Mouse (Mus musculus): Measurements from ENCODE around the gene Rpl36-ps4. TPM values are rescaled to one million over a fixed set of nuclear protein-coding genes. Genes with fewer than 3 reads are reported as not detected.
A peak's percentile ranks its signal among the peaks of the same experiment; 100 is the strongest.

Rpl36-ps4 gene
- not detected in 2 replicates for polyA plus RNA-seq (2016; fragmentation: Nextera tagmentation; extraction: Ambion mirVana)

GRCm38 (mm10) chr17:87920677-87921076 is at the start of gene Rpl36-ps4:
TSS of gene Rpl36-ps4 (plus strand) at chr17:87920977.
- ATAC-seq (ENCODE audit: low FRiP score, low read depth): no peak
- WGBS: 86% methylated on average over 5 of the region's 5 CpGs
- Histone ChIP-seq H3K36me3 (no peaks in the 10 kb centered on the region), H3K27me3 (replicated peaks) (no peaks in the 10 kb centered on the region), H3K9me3 (no peaks in the 10 kb centered on the region), H3K27ac (no peak within 1 kb of the TSS), H3K4me2 (replicated peaks) (no peak within 1 kb of the TSS), H3K9ac (no peak within 1 kb of the TSS), H3K4me3 (no peak within 1 kb of the TSS), H3K4me1 (no peaks in the 10 kb centered on the region)

GRCm38 (mm10) chr17:87871461-87872126 is 49.2 kb upstream of the Rpl36-ps4 start:
- WGBS: 87% methylated on average over 13 of the region's 13 CpGs

GRCm38 (mm10) chr17:87872286-87872685 is 48.5 kb upstream of the Rpl36-ps4 start:
- H3K4me2 ChIP-seq (replicated peaks): no peak overlapping the region
- no peak overlapping the region for H3K4me3 ChIP-seq
- no peak overlapping the region for H3K9ac ChIP-seq
- H3K27me3 ChIP-seq (replicated peaks): no peaks in the 10 kb centered on the region
- 0 out of 2 replicates have a peak, but pooled peaks have one; percentile 33 for ATAC-seq (ENCODE audit: low FRiP score, low read depth)
- H3K9me3 ChIP-seq: no peaks in the 10 kb centered on the region
- peaks cover 4% of the 10 kb centered on the region for H3K4me1 ChIP-seq
- H3K36me3 ChIP-seq: no peaks in the 10 kb centered on the region
- H3K27ac ChIP-seq: no peak overlapping the region
- whole genome bisulfite sequencing: 23% methylated on average over 4 of the region's 4 CpGs

More at GRCm38 (mm10) chr17:87871461-87872126, 49.2 kb upstream of the Rpl36-ps4 start:
- H3K9ac ChIP-seq: no peak overlapping the region
- no peak overlapping the region for H3K27ac ChIP-seq
- H3K4me3 ChIP-seq: no peak overlapping the region
- H3K9me3 ChIP-seq: no peaks in the 10 kb centered on the region
- no peaks in the 10 kb centered on the region for H3K27me3 ChIP-seq (replicated peaks)
- H3K4me2 ChIP-seq (replicated peaks): no peak overlapping the region
- H3K4me1 ChIP-seq: no peaks in the 10 kb centered on the region
- no peak for ATAC-seq (ENCODE audit: low FRiP score, low read depth)
- H3K36me3 ChIP-seq: no peaks in the 10 kb centered on the region

GRCm38 (mm10) chr17:87873456-87873855 is 47.3 kb upstream of the Rpl36-ps4 start:
- Histone ChIP-seq H3K4me3 (no peak overlapping the region), H3K9me3 (no peaks in the 10 kb centered on the region), H3K36me3 (no peaks in the 10 kb centered on the region), H3K27me3 (replicated peaks) (no peaks in the 10 kb centered on the region), H3K4me2 (replicated peaks) (no peak overlapping the region), H3K27ac (no peak overlapping the region), H3K4me1 (peaks cover 16% of the 10 kb centered on the region), H3K9ac (no peak overlapping the region)
- ATAC-seq (ENCODE audit: low FRiP score, low read depth): no peak
- WGBS: 78% methylated on average over 7 of the region's 7 CpGs

GRCm38 (mm10) chr17:87873943-87874342 is 46.8 kb upstream of the Rpl36-ps4 start:
- H3K4me1 ChIP-seq: peaks cover 20% of the 10 kb centered on the region
- no peak overlapping the region for H3K9ac ChIP-seq
- no peak overlapping the region for H3K4me3 ChIP-seq
- H3K36me3 ChIP-seq: no peaks in the 10 kb centered on the region
- no peaks in the 10 kb centered on the region for H3K9me3 ChIP-seq
- 89% methylated on average over 4 of the region's 4 CpGs for WGBS
- no peaks in the 10 kb centered on the region for H3K27me3 ChIP-seq (replicated peaks)
- no peak overlapping the region for H3K4me2 ChIP-seq (replicated peaks)
- H3K27ac ChIP-seq: no peak overlapping the region
- ATAC-seq (ENCODE audit: low FRiP score, low read depth): no peak

GRCm38 (mm10) chr17:87875346-87875920 is 45.3 kb upstream of the Rpl36-ps4 start:
- H3K4me1 ChIP-seq: peaks cover 28% of the 10 kb centered on the region
- no peak overlapping the region for H3K9ac ChIP-seq
- ATAC-seq (ENCODE audit: low FRiP score, low read depth): no peak
- 89% methylated on average over 8 of the region's 8 CpGs for WGBS
- H3K36me3 ChIP-seq: no peaks in the 10 kb centered on the region
- H3K27ac ChIP-seq: no peak overlapping the region
- H3K9me3 ChIP-seq: no peaks in the 10 kb centered on the region
- H3K27me3 ChIP-seq (replicated peaks): no peaks in the 10 kb centered on the region
- H3K4me2 ChIP-seq (replicated peaks): no peak overlapping the region
- H3K4me3 ChIP-seq: no peak overlapping the region

- peak; percentile 22; the same call in 1 of the 2 replicates for ATAC-seq (ENCODE audit: low FRiP score, low read depth)
Observed at GRCm38 (mm10) chr17:87876295-87877000, 44.3 kb upstream of the Rpl36-ps4 start.

GRCm38 (mm10) chr17:87877207-87878073 is 43.3 kb upstream of the Rpl36-ps4 start:
- H3K36me3 ChIP-seq: no peaks in the 10 kb centered on the region
- no peak overlapping the region for H3K4me3 ChIP-seq
- peak; percentile 72 for ATAC-seq (ENCODE audit: low FRiP score, low read depth)
- H3K4me2 ChIP-seq (replicated peaks): peak overlapping the region; percentile 30
- H3K27ac ChIP-seq: no peak overlapping the region
- no peaks in the 10 kb centered on the region for H3K9me3 ChIP-seq
- H3K4me1 ChIP-seq: peaks cover 28% of the 10 kb centered on the region
- H3K27me3 ChIP-seq (replicated peaks): no peaks in the 10 kb centered on the region
- 14% methylated on average over 25 of the region's 25 CpGs for WGBS
- H3K9ac ChIP-seq: no peak overlapping the region

More at GRCm38 (mm10) chr17:87876295-87877000, 44.3 kb upstream of the Rpl36-ps4 start:
- no peaks in the 10 kb centered on the region for H3K27me3 ChIP-seq (replicated peaks)
- WGBS: 87% methylated on average over 11 of the region's 11 CpGs
- H3K9me3 ChIP-seq: no peaks in the 10 kb centered on the region
- H3K4me3 ChIP-seq: no peak overlapping the region
- no peak overlapping the region for H3K9ac ChIP-seq
- H3K27ac ChIP-seq: no peak overlapping the region
- H3K36me3 ChIP-seq: no peaks in the 10 kb centered on the region
- peaks cover 28% of the 10 kb centered on the region for H3K4me1 ChIP-seq
- no peak overlapping the region for H3K4me2 ChIP-seq (replicated peaks)

- 30% methylated on average over 10 of the region's 10 CpGs for WGBS
- Histone ChIP-seq H3K4me3 (no peak overlapping the region), H3K9me3 (no peaks in the 10 kb centered on the region), H3K27me3 (replicated peaks) (no peaks in the 10 kb centered on the region), H3K4me1 (peaks cover 28% of the 10 kb centered on the region), H3K36me3 (no peaks in the 10 kb centered on the region), H3K4me2 (replicated peaks) (no peak overlapping the region), H3K27ac (no peak overlapping the region), H3K9ac (no peak overlapping the region)
- no peak for ATAC-seq (ENCODE audit: low FRiP score, low read depth)
Observed at GRCm38 (mm10) chr17:87878556-87879483, 42.0 kb upstream of the Rpl36-ps4 start.

GRCm38 (mm10) chr17:87879484-87880225 is 41.1 kb upstream of the Rpl36-ps4 start:
- no peak; the same call in 1 of the 2 replicates for ATAC-seq (ENCODE audit: low FRiP score, low read depth)
- H3K27ac ChIP-seq: no peak overlapping the region

More at GRCm38 (mm10) chr17:87879484-87880225, 41.1 kb upstream of the Rpl36-ps4 start:
- WGBS: 52% methylated on average over 9 of the region's 9 CpGs
- Histone ChIP-seq H3K4me2 (replicated peaks) (no peak overlapping the region), H3K9ac (no peak overlapping the region), H3K27me3 (replicated peaks) (no peaks in the 10 kb centered on the region), H3K9me3 (no peaks in the 10 kb centered on the region), H3K36me3 (no peaks in the 10 kb centered on the region), H3K4me3 (no peak overlapping the region), H3K4me1 (peaks cover 28% of the 10 kb centered on the region)

Measured in neural tube, embryonic 12.5 days (tissue).